Mouse (Mus musculus) midbrain, embryonic 11.5 days (tissue): ENCODE data around the gene Speg. TPM values are rescaled to one million over a fixed set of nuclear protein-coding genes. Genes with fewer than 3 reads are reported as not detected.

Source experiments
- ATAC-seq: fragments of 200-750 bp; cut with Nextera tagmentation; 2 replicates; pipeline ENCODE4 v1.8.0; 2017; ENCODE audit warnings: moderate TSS enrichment, moderate library complexity; ENCODE audit not compliant: low FRiP score
- DNase-seq: peaks from one replicate; pipeline ENCODE4 v3.0.0; 2015; ENCODE audit warnings: low spot score; ENCODE audit errors: missing footprints
- H3K27ac ChIP-seq: fragments of 300-500 bp; sonication (generic); 2 replicates; pipeline ENCODE4 v1.5.1; 2014; ENCODE audit warnings: low read depth, low read length
- H3K27me3 ChIP-seq: fragments of 300-500 bp; sonication (generic); 2 replicates; pipeline ENCODE4 v1.6.1; 2014; ENCODE audit warnings: mild to moderate bottlenecking, low read length, moderate library complexity, mixed read lengths; ENCODE audit not compliant: control insufficient read depth, insufficient read depth
- H3K36me3 ChIP-seq: fragments of 300-500 bp; sonication (generic); 2 replicates; pipeline ENCODE4 v1.6.1; 2014; ENCODE audit warnings: mild to moderate bottlenecking, low read length, moderate library complexity, mixed read lengths; ENCODE audit not compliant: control insufficient read depth, insufficient read depth
- H3K4me1 ChIP-seq: fragments of 300-500 bp; sonication (generic); 2 replicates; pipeline ENCODE4 v1.6.1; 2014; ENCODE audit warnings: low read length; ENCODE audit not compliant: control insufficient read depth, insufficient read depth
- H3K4me2 ChIP-seq: fragments of 300-500 bp; sonication (generic); 2 replicates; pipeline ENCODE4 v1.6.1; 2014; ENCODE audit warnings: mild to moderate bottlenecking, moderate library complexity
- H3K4me3 ChIP-seq: fragments of 300-500 bp; sonication (generic); 2 replicates; pipeline ENCODE4 v1.5.1; 2014; ENCODE audit warnings: low read depth, low read length
- H3K9ac ChIP-seq: fragments of 300-500 bp; sonication (generic); 2 replicates; pipeline ENCODE4 v1.6.1; 2014; ENCODE audit warnings: low read length
- H3K9me3 ChIP-seq: fragments of 300-500 bp; sonication (generic); 2 replicates; pipeline ENCODE4 v1.6.1; 2016; ENCODE audit warnings: low read length; ENCODE audit not compliant: control insufficient read depth
- WGBS: fragments of 180-500 bp; shearing (Covaris S2); extraction: QIAGEN DNeasy Blood & Tissue Kit; methylation state at CpG from one replicate; pipeline ENCODE4 v1.1.7; 2014; 5-methylcytosine and 5-hydroxymethylcytosine counted together
- polyA plus RNA-seq: library from polyadenylated mRNA; unstranded; fragments of >200 nt; fragmentation: Nextera tagmentation; extraction: Ambion mirVana; gene quantifications from 2 replicates; pipeline ENCODE4 v1.2.1, GENCODE M21; 2014

Speg gene
- polyA plus RNA-seq, 1 experiment from 2014 or later = 15.2 TPM

GRCm38 (mm10) chr1:75344291-75345035 is 30.6 kb upstream of the Speg start:
- Histone ChIP-seq H3K9ac (no peak overlapping the region; the same call in 1 of the 2 replicates), H3K4me3 (no peak overlapping the region), H3K27me3 (no peaks in the 10 kb centered on the region; the same call in 1 of the 2 replicates), H3K4me2 (peak overlapping the region; percentile 15; the same call in 1 of the 2 replicates), H3K4me1 (peaks cover 17% of the 10 kb centered on the region), H3K36me3 (no peaks in the 10 kb centered on the region), H3K27ac (peak overlapping the region; percentile 38; the same call in 1 of the 2 replicates), H3K9me3 (no peaks in the 10 kb centered on the region)
- 2% methylated on average over 15 of the region's 15 CpGs for WGBS
- peak; percentile 75 for ATAC-seq
- DNase-seq = peak; percentile 91

DNA sequence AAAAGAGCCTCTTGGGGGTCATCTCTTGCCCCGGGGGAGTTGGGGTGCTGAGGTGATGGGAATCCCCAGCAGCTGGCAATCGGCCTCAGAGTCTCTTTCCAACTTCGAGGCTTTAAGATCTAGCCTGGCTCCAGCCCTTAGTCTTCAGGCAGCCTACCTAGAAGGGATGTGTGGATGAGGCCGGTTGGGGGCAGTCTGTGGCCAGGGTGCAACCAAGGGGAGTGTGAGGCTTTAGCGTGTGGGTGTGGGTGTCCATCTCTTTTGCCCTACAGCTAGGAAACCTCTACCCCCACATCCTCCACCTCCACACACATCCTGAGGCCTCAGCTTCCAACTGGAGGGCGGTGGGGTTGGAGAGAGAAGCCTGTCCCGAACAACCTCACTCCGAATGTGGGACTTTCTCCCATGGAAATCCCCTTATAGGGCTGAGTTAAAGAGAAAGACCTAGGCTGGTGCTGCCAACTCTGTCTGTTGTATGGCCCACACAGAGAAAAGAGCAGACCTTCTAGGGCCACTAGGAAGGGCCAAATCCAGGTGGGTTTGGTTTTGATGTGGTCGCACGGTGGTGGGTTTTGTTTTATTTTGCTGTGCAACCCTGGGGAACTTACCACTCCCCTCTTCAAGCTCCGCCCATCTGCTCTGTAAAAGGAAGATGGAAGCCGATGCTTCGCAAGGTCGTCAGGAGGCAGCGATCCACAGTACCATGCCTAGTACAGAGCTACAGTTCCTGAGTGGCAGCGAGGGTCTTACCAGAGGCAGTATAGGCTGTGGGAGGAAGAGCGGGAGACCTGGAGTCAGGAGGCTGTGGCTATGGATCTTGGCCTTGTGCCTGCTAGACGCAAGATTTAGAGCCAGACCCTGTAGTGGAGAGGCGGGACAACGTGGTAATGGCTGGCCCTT is 29.8 kb upstream of the Speg start:
- peaks cover 17% of the 10 kb centered on the region for H3K4me1 ChIP-seq
- H3K9me3 ChIP-seq = no peaks in the 10 kb centered on the region
- DNase-seq (peak; percentile 89), ATAC-seq (no peak)
- no peak overlapping the region; the same call in 1 of the 2 replicates for H3K4me2 ChIP-seq
- peak overlapping the region; percentile 17; the same call in 1 of the 2 replicates for H3K9ac ChIP-seq
- no peaks in the 10 kb centered on the region for H3K36me3 ChIP-seq
- H3K27ac ChIP-seq = no peak overlapping the region; the same call in 1 of the 2 replicates
- no peaks in the 10 kb centered on the region; the same call in 1 of the 2 replicates for H3K27me3 ChIP-seq
- H3K4me3 ChIP-seq = no peak overlapping the region
- 25% methylated on average over 20 of the region's 20 CpGs for WGBS

DNA sequence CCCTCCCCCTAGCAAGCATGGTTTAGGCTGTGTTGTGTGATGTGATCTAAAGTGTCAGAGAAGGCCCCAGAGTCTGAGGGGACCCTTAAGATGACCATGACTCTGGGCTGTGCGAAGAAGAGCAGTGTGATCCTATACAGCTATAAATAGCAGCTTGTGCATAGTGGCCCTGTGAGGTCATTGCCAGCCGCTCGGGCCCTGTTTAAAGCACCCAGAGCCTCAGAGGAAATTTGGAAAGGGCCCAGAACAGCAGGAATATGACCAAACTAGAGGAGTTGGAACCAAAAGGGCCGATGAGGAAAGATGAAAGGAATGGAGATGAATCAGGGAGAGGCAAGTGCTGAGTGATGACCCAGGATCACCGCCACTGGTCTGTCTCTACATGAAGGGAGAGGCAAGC is 27.8 kb upstream of the Speg start:
- Histone ChIP-seq H3K36me3 (no peaks in the 10 kb centered on the region), H3K27ac (no peak overlapping the region), H3K27me3 (no peaks in the 10 kb centered on the region; the same call in 1 of the 2 replicates), H3K4me1 (peaks cover 17% of the 10 kb centered on the region), H3K4me2 (no peak overlapping the region), H3K4me3 (no peak overlapping the region), H3K9ac (no peak overlapping the region), H3K9me3 (no peaks in the 10 kb centered on the region)
- DNase-seq (no peak), ATAC-seq (no peak)
- 85% methylated on average over 5 of the region's 5 CpGs for WGBS

DNA sequence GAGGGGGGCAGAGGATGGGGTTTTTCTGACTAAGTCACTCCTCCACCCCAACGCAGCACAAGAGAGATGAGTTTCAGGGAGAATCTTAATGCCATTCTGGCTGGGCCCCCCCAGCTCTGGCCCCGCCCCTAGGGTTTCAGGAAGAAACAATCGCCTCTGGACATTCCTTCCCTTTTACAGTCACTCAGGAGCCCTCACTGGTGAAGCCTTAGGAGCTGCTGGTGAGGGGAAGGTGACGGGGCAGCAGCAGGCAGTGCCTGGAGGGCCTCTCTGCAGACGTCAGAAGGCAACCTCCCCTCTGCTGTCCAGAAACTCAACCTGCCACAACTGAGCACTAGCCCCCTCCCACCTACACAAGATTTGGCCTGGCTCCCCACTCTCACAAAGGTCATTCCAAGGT is 25.8 kb upstream of the Speg start:
- ATAC-seq (no peak), DNase-seq (no peak)
- H3K4me3 ChIP-seq = no peak overlapping the region
- H3K9me3 ChIP-seq = no peaks in the 10 kb centered on the region
- no peaks in the 10 kb centered on the region; the same call in 1 of the 2 replicates for H3K27me3 ChIP-seq
- no peak overlapping the region for H3K27ac ChIP-seq
- no peak overlapping the region for H3K4me2 ChIP-seq
- H3K4me1 ChIP-seq = peaks cover 11% of the 10 kb centered on the region
- H3K36me3 ChIP-seq = no peaks in the 10 kb centered on the region
- 52% methylated on average over 5 of the region's 5 CpGs for WGBS
- no peak overlapping the region for H3K9ac ChIP-seq

GRCm38 (mm10) chr1:75357261-75357660 is 17.8 kb upstream of the Speg start:
- Histone ChIP-seq H3K4me2 (no peak overlapping the region), H3K27ac (no peak overlapping the region), H3K27me3 (peaks cover 28% of the 10 kb centered on the region), H3K9me3 (no peaks in the 10 kb centered on the region), H3K4me1 (peaks cover 10% of the 10 kb centered on the region), H3K9ac (no peak overlapping the region), H3K4me3 (no peak overlapping the region), H3K36me3 (no peaks in the 10 kb centered on the region)
- ATAC-seq (no peak), DNase-seq (no peak)
- 88% methylated on average over 7 of the region's 7 CpGs for WGBS

DNA sequence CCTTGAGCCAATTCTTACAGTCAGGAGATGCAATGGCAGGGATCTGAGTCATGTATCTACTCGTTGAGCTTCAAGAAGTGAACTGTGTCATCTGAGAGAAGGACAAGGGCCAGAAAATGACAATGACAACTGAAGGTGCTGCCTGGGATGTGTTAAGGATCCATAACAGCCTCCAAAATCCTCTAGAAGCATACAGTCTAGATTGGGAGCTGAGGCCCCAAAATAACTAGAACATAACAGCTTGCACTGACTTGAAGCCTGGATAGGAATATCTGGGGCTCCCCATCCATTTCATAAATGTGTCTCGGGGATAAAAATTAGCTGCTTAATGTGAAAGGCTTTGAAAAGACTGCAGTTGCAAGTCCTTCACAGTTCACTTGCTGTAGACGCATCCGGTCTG is 17.1 kb upstream of the Speg start:
- Histone ChIP-seq H3K4me3 (no peak overlapping the region), H3K9me3 (no peaks in the 10 kb centered on the region), H3K27me3 (peaks cover 28% of the 10 kb centered on the region), H3K36me3 (no peaks in the 10 kb centered on the region), H3K27ac (no peak overlapping the region), H3K4me1 (peaks cover 10% of the 10 kb centered on the region), H3K4me2 (no peak overlapping the region), H3K9ac (no peak overlapping the region)
- WGBS = 85% methylated on average over 4 of the region's 4 CpGs
- DNase-seq (no peak), ATAC-seq (no peak)

- H3K36me3 ChIP-seq = no peaks in the 10 kb centered on the region
- no peaks in the 10 kb centered on the region for H3K9me3 ChIP-seq
- DNase-seq (no peak), ATAC-seq (no peak)
- no peak overlapping the region for H3K4me3 ChIP-seq
- H3K9ac ChIP-seq = no peak overlapping the region
- no peak overlapping the region for H3K4me2 ChIP-seq
- peaks cover 28% of the 10 kb centered on the region for H3K27me3 ChIP-seq
- peaks cover 10% of the 10 kb centered on the region for H3K4me1 ChIP-seq
- WGBS = 80% methylated on average over 13 of the region's 13 CpGs
- no peak overlapping the region for H3K27ac ChIP-seq
Measured at GRCm38 (mm10) chr1:75359346-75359745, 15.8 kb upstream of the Speg start.

GRCm38 (mm10) chr1:75360112-75361031 is 14.7 kb upstream of the Speg start, which contains the start of gene Des:
Des (plus strand) TSS chr1:75360329.
- DNase-seq = peak; percentile 91
- peaks cover 10% of the 10 kb centered on the region for H3K4me1 ChIP-seq
- H3K9me3 ChIP-seq = no peaks in the 10 kb centered on the region
- H3K27ac ChIP-seq = no peak within 1 kb of the TSS
- peaks cover 28% of the 10 kb centered on the region for H3K27me3 ChIP-seq
- WGBS = 1% methylated on average over 79 of the region's 80 CpGs
- H3K4me3 ChIP-seq = peak within 1 kb of the TSS; percentile 25
- ATAC-seq = peak; percentile 33; the same call in 1 of the 2 replicates
- peak within 1 kb of the TSS; percentile 33; the same call in 1 of the 2 replicates for H3K9ac ChIP-seq
- no peaks in the 10 kb centered on the region for H3K36me3 ChIP-seq
- H3K4me2 ChIP-seq = peak within 1 kb of the TSS; percentile 53
